Mouse (Mus musculus) neural tube, embryonic 11.5 days (tissue): ENCODE measurements around the gene Sgms1. TPM values are rescaled to one million over a fixed set of nuclear protein-coding genes. Genes with fewer than 3 reads are reported as not detected.
"Not testable (repeated sequence)": the region's sequence is repeated elsewhere in the genome, so short reads cannot be mapped to it uniquely, and the experiment has no call there.

Experiments used
- ATAC-seq: fragments of 200-750 bp; cut with Nextera tagmentation; 2 replicates; pipeline ENCODE4 v1.8.0; 2017; ENCODE audit warnings: moderate number of reproducible peaks, mild to moderate bottlenecking, moderate TSS enrichment, moderate library complexity; ENCODE audit not compliant: insufficient read depth, low FRiP score, low TSS enrichment
- DNase-seq: peaks from one replicate; pipeline ENCODE4 v3.0.0-alpha.2; 2015; ENCODE audit warnings: low spot score
- H3K27ac ChIP-seq: fragments of 300-500 bp; sonication (generic); 2 replicates; pipeline ENCODE4 v1.5.1; 2014; ENCODE audit warnings: low read depth, mild to moderate bottlenecking, low read length
- H3K27me3 ChIP-seq: fragments of 300-500 bp; sonication (generic); 2 replicates; pipeline ENCODE4 v1.6.1; 2014; ENCODE audit warnings: mild to moderate bottlenecking, low read length, mixed read lengths; ENCODE audit not compliant: control insufficient read depth, insufficient read depth
- H3K36me3 ChIP-seq: fragments of 300-500 bp; sonication (generic); 2 replicates; pipeline ENCODE4 v1.6.1; 2014; ENCODE audit warnings: mild to moderate bottlenecking, low read length, moderate library complexity, mixed read lengths; ENCODE audit not compliant: control insufficient read depth, insufficient read depth
- H3K4me1 ChIP-seq: fragments of 300-500 bp; sonication (generic); 2 replicates; pipeline ENCODE4 v1.6.1; 2014; ENCODE audit warnings: low read length, mixed read lengths; ENCODE audit not compliant: control insufficient read depth, insufficient read depth
- H3K4me2 ChIP-seq: fragments of 300-500 bp; sonication (generic); 2 replicates; pipeline ENCODE4 v1.6.1; 2014; ENCODE audit warnings: low read depth, mild to moderate bottlenecking, moderate library complexity
- H3K4me3 ChIP-seq: fragments of 300-500 bp; sonication (generic); 2 replicates; pipeline ENCODE4 v1.5.1; 2014; ENCODE audit warnings: low read depth, low read length
- H3K9ac ChIP-seq: fragments of 300-500 bp; sonication (generic); 2 replicates; pipeline ENCODE4 v1.6.1; 2014; ENCODE audit warnings: mild to moderate bottlenecking, low read length
- H3K9me3 ChIP-seq: fragments of 300-500 bp; sonication (generic); 2 replicates; pipeline ENCODE4 v1.6.1; 2016; ENCODE audit warnings: low read length; ENCODE audit not compliant: control insufficient read depth
- WGBS: fragments of 180-500 bp; shearing (Covaris S2); extraction: QIAGEN DNeasy Blood & Tissue Kit; methylation state at CpG from one replicate; pipeline ENCODE4 v1.1.7; 2014; 5-methylcytosine and 5-hydroxymethylcytosine counted together
- polyA plus RNA-seq: library from polyadenylated mRNA; unstranded; fragments of >200 nt; fragmentation: Nextera tagmentation; extraction: Ambion mirVana; gene quantifications from 2 replicates; pipeline ENCODE4 v1.2.1, GENCODE M21; 2014

Gene Sgms1
- polyA plus RNA-seq, 1 experiment from 2014 or later, result 11.0 TPM

DNA sequence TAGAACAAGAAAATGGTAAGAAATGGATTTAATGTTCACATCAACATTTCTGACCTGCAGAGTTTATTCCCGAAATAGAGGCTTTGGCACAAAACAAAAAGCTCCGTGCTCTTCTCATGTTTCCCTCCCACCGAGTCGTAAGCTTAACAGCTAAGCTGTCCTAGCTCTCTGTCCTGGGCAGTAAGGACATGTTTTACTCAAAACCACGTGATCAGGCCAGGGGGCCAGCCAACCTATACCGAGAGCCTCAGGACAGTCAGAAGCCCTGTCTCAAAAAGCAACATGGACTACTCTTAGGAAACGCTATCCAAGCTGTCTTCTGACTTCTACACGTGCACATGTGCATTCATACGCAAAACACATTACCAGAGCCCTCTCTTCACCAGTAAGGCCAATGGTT, 23.1 kb downstream of the Sgms1 start:
- Histone ChIP-seq H3K9me3 (no peaks in the 10 kb centered on the region), H3K4me1 (no peaks in the 10 kb centered on the region), H3K36me3 (no peaks in the 10 kb centered on the region), H3K4me2 (no peak overlapping the region), H3K4me3 (no peak overlapping the region), H3K27ac (no peak overlapping the region), H3K9ac (no peak overlapping the region), H3K27me3 (no peaks in the 10 kb centered on the region)
- ATAC-seq, result no peak
- WGBS, result 80% methylated on average over 9 of the region's 9 CpGs
- no peak for DNase-seq

DNA sequence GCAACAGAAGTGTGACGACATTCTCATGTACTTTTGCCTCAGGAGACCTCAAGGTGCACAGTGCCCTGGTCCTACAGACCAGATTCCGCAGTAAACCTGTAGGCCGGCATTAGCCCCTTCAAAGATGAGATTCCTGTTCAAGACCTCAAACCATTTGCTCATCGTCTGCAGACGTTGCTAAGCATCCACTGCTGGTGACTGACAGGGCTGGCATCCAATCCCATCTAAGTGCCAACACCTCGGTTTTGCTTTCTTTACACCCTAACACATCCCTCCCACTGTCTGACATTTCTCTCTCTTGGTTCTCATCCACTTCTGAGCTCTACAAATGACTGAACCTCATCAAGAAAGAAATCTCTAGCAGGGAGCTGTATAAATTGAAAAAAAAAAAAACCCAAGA, 24.4 kb downstream of the Sgms1 start:
- Histone ChIP-seq H3K27ac (no peak overlapping the region), H3K36me3 (no peaks in the 10 kb centered on the region), H3K4me3 (no peak overlapping the region), H3K4me1 (no peaks in the 10 kb centered on the region), H3K9me3 (no peaks in the 10 kb centered on the region), H3K9ac (no peak overlapping the region), H3K4me2 (no peak overlapping the region), H3K27me3 (no peaks in the 10 kb centered on the region)
- WGBS, result 88% methylated on average over 6 of the region's 6 CpGs
- no peak for DNase-seq
- ATAC-seq, result no peak

DNA sequence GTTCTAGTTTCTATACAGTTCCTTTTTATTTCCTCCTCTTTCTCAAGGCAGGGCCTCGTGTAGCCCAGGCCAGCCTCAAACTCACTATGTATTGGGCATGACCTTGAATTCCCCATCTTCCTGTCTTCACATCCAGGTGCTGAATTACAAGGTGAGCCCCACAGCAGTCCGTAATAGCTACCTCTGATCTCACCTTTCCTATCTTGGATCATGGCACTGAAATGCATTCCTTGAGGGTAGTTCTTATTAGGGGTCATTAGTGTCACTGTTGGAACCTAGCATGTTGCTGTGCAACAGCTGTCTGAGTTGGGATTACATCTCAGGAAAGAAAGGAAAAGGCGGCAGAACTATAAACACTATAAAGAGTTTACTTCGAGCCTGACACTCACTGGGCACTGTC, 25.9 kb downstream of the Sgms1 start:
- 89% methylated on average over 4 of the region's 4 CpGs for WGBS

DNA sequence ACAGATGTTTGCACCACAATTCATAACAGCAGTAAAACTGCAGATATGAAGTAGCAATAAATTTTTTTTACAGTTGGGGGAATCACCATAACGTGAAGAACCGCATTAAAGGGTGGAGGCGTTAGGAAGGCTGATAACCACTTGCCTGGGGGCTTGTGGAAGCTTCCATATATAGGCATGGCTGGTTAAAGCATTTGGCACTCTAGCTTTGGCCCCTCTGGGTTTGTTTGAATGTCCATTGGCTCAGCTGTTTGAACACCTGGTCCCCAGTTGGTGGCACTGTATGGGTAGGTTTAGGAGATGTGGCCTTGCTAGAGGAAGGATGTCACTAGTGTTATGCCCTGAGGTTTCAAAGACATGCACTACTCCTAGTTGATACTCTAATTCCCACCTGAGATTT, 27.0 kb downstream of the Sgms1 start:
- no peaks in the 10 kb centered on the region for H3K27me3 ChIP-seq
- WGBS, result 74% methylated on average over 3 of the region's 3 CpGs
- H3K4me3 ChIP-seq, result no peak overlapping the region
- no peak overlapping the region for H3K27ac ChIP-seq
- H3K9ac ChIP-seq, result no peak overlapping the region
- H3K9me3 ChIP-seq, result no peaks in the 10 kb centered on the region
- DNase-seq (no peak), ATAC-seq (no peak)
- no peaks in the 10 kb centered on the region for H3K4me1 ChIP-seq
- H3K36me3 ChIP-seq, result no peaks in the 10 kb centered on the region
- H3K4me2 ChIP-seq, result no peak overlapping the region

More for the DNA sequence above, 25.9 kb downstream of the Sgms1 start:
- H3K4me1 ChIP-seq, result no peaks in the 10 kb centered on the region
- no peak overlapping the region for H3K27ac ChIP-seq
- DNase-seq, result no peak
- H3K9ac ChIP-seq, result no peak overlapping the region
- H3K4me2 ChIP-seq, result no peak overlapping the region
- no peak for ATAC-seq
- no peaks in the 10 kb centered on the region for H3K9me3 ChIP-seq
- H3K36me3 ChIP-seq, result no peaks in the 10 kb centered on the region
- no peak overlapping the region for H3K4me3 ChIP-seq
- no peaks in the 10 kb centered on the region for H3K27me3 ChIP-seq

DNA sequence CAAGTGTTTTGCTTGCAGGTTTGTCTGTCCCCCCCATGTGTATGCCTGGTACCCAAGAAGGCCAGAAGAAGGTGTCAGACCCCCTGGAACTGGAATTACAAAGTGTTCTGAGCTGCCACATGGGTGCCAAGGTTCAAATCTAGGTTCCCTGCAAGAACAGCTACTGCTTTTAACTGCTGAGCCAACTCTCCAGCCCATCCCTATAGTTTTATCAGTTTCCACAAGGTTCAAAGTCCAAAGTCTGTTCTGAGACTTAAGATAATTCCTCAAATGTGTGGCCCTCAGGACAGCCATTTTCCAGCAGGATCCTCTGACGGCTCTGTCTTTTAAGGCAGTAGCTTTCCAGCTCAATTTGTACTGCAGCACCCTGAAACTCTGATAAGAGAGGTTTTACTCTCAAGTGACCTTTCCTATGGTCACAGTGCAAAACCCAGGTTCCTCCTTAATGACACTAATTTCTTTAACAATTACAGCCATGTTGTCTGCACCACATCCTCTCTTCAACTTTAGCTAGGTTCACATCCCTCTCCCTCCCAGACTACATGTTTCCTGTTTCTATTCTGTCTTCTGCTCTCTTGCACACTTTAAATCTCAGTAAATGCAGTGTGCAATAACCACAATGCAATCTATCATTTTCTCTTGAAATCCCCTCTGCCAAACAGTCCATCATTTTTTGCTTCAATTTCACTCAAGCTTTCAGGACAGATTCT, 28.4 kb downstream of the Sgms1 start:
- DNase-seq (no peak), ATAC-seq (no peak)
- no peaks in the 10 kb centered on the region for H3K9me3 ChIP-seq

DNA sequence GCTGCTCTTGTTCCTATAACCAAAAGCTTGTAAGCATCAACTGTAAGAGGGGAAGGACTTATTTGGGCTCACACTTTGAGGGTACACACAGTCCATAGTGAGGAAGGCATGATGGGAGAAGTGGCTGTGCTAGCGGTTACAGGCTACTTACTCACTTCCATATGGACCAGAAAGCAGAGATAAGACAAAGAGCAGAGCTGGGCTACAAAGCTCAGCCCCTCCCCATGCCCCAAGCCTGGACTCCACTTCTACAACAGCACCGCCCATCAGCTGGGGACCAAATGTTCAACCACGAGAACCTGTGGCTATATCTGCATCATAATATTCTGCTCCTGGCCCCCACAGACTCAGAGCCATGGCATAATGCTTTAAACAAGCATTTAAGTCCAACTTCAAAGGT, 29.0 kb downstream of the Sgms1 start:
- no peak overlapping the region for H3K4me3 ChIP-seq
- ATAC-seq (no peak), DNase-seq (no peak)
- H3K27ac ChIP-seq, result no peak overlapping the region
- H3K4me1 ChIP-seq, result no peaks in the 10 kb centered on the region
- H3K9me3 ChIP-seq, result no peaks in the 10 kb centered on the region
- no peaks in the 10 kb centered on the region for H3K36me3 ChIP-seq
- H3K4me2 ChIP-seq, result no peak overlapping the region
- H3K27me3 ChIP-seq, result no peaks in the 10 kb centered on the region
- 82% methylated on average over 3 of the region's 3 CpGs for WGBS
- no peak overlapping the region for H3K9ac ChIP-seq

More for the DNA sequence above, 28.4 kb downstream of the Sgms1 start:
- Histone ChIP-seq H3K9ac (no peak overlapping the region), H3K4me3 (no peak overlapping the region), H3K27ac (no peak overlapping the region), H3K36me3 (no peaks in the 10 kb centered on the region), H3K4me2 (no peak overlapping the region), H3K4me1 (no peaks in the 10 kb centered on the region), H3K27me3 (no peaks in the 10 kb centered on the region)
- 91% methylated on average over 1 of the region's 1 CpGs for WGBS

DNA sequence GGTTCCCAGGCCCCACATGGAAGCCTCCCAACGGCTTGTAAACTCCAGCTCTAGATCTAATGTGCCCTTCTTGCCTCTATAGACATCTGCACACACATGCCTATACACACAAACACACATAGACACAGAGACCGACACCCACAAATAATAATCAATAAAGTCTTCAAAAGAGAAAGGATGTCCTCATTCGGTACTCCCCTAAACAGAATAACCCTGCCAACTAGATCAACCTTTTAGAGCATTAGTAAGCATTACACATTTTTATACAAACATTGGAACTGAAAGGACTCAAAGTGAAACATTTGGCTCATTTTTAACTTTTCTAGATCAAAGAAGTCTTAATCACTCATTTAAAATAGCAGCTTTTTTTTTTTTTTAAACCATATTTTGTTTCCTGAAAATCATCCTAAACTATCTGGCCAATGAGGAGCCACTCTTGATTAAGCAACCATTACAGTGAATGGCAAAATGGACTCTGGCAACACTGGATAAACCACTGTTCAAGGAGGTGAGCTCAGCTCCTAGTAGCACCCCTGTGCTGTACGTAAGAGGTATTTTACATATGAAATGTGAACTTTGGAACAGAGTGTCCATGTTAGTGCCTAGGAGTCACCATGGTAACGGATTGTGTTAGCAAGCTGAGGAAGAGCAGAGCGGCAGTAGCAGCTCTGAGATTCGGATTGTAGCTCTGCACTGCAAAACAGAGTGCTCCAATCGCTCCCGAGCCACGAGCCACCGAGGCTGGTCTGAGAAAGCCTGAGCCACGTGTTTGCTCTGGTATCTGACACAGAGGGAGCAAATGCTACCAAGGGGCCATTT, 30.6 kb downstream of the Sgms1 start:
- Histone ChIP-seq H3K9me3 (no peaks in the 10 kb centered on the region), H3K27me3 (no peaks in the 10 kb centered on the region), H3K4me1 (no peaks in the 10 kb centered on the region), H3K4me3 (no peak overlapping the region), H3K36me3 (no peaks in the 10 kb centered on the region), H3K9ac (no peak overlapping the region), H3K4me2 (no peak overlapping the region), H3K27ac (no peak overlapping the region)
- DNase-seq (no peak), ATAC-seq (no peak)
- WGBS, result 77% methylated on average over 12 of the region's 12 CpGs

DNA sequence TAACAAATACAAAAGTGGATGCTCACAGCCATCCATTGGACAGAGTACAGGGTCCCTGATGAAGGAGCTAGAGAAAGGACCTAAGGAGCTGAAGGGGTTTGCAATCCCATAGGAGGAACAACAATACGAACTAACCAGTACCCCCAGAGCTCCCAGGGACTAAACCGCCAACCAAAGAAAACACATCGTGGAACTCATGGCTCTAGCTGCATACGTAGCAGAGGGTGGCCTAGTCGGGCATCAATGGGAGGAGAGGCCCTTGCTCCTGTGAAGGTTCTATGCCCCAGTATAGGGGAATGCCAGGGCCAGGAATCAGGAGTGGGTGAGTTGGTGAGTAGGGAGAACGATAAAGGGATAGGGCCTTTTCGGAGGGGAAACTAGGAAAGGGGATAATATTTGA, 31.5 kb downstream of the Sgms1 start:
- H3K4me2 ChIP-seq, H3K9me3 ChIP-seq, H3K9ac ChIP-seq, H3K4me1 ChIP-seq, H3K27me3 ChIP-seq, H3K4me3 ChIP-seq, H3K36me3 ChIP-seq, DNase-seq, ATAC-seq, H3K27ac ChIP-seq: not testable (repeated sequence)
- 91% methylated on average over 7 of the region's 7 CpGs for WGBS

DNA sequence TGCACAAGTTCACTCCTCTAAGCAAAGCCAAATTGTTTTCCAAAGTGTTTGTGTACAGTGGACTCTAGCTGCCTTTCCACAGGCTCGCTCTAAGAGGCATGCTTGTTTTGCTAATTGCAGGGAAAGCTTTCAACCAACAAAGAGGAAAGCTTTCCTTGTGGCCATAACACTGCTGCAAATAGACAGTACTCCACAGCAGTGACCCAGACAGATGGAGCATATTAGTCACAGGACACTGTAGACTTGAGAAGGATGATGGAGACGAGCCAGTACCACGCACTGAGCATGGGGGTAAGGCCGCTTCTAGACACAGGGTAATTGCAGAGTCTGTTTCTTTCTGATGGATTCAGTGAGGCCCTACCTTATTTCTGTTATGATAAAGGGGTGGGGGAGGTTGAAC, 33.3 kb downstream of the Sgms1 start:
- H3K36me3 ChIP-seq, result no peaks in the 10 kb centered on the region
- no peak overlapping the region for H3K9ac ChIP-seq
- 78% methylated on average over 4 of the region's 4 CpGs for WGBS
- no peaks in the 10 kb centered on the region for H3K4me1 ChIP-seq
- no peaks in the 10 kb centered on the region for H3K27me3 ChIP-seq
- H3K27ac ChIP-seq, result no peak overlapping the region
- H3K4me2 ChIP-seq, result no peak overlapping the region
- DNase-seq, result no peak
- no peaks in the 10 kb centered on the region for H3K9me3 ChIP-seq
- no peak for ATAC-seq
- H3K4me3 ChIP-seq, result no peak overlapping the region
